Mouse (Mus musculus) left cerebral cortex, adult 8-10 months (tissue): Measurements from ENCODE around the gene Ccdc12. TPM values are rescaled to one million over a fixed set of nuclear protein-coding genes. Genes with fewer than 3 reads are reported as not detected.

ENCODE experiments used
- microRNA-seq, 2 experiments: library from miRNA; unstranded; fragments of <30 nt; microRNA quantifications; one replicate each; pipeline ENCODE4 v1.2.0; 2022
- total RNA-seq, 4 experiments: library from RNA; stranded (reverse); gene quantifications; 2 replicates each; pipeline ENCODE4 v1.2.4; 2022

The Ccdc12 gene
- total RNA-seq, 4 experiments from 2014 or later: 69.7 to 73.5 (median 72.6) TPM

Small RNA genes within 50 kb of the gene (microRNA-seq; reads per million reads assigned to microRNA genes)
- 0 reads per million in 2 experiments for gene Mir8107

Other genes with a start within 250 kb of the Ccdc12 start
- 10 to 100 TPM; 48.3 to 55.0 (median 50.0) TPM for gene Ptpn23, start 248.3 kb upstream of the Ccdc12 start, total RNA-seq
- gene Ngp, start 236.8 kb upstream of the Ccdc12 start, total RNA-seq: under 1 TPM in 2 of 4 experiments, not detected in 2; 0.30 to 0.50 TPM
- 10 to 100 TPM; 23.2 to 28.2 (median 24.7) TPM for gene Klhl18, start 179.8 kb upstream of the Ccdc12 start, total RNA-seq
- 1 to 10 TPM; 4.5 to 6.2 (median 5.2) TPM for gene Kif9, start 179.5 kb upstream of the Ccdc12 start, total RNA-seq
- gene Setd2, start 123.9 kb upstream of the Ccdc12 start, total RNA-seq: 10 to 100 TPM; 58.6 to 74.9 (median 63.6) TPM
- 1 to 10 TPM; 1.4 to 2.9 (median 2.6) TPM for gene Nradd, start 32.1 kb upstream of the Ccdc12 start, total RNA-seq
- gene Nbeal2, start 2.3 kb upstream of the Ccdc12 start, total RNA-seq: 10 to 100 TPM; 11.9 to 14.6 (median 12.6) TPM
- gene Myl3, start 85.4 kb downstream of the Ccdc12 start, total RNA-seq: 1 to 10 TPM in 3 of 4 experiments, not detected in 1; 2.4 to 3.2 (median 2.6) TPM
- 1 to 10 TPM; 8.4 to 8.7 (median 8.6) TPM for gene Pth1r, start 90.6 kb downstream of the Ccdc12 start, total RNA-seq
- not detected for gene Prss42, start 141.7 kb downstream of the Ccdc12 start, total RNA-seq
- gene Prss44, start 157.5 kb downstream of the Ccdc12 start, total RNA-seq: not detected
- gene Prss43, start 170.2 kb downstream of the Ccdc12 start, total RNA-seq: under 1 TPM; 0.14 to 0.35 (median 0.25) TPM
- under 1 TPM in 3 of 4 experiments, not detected in 1; 0.30 to 0.91 (median 0.91) TPM for gene Prss45, start 178.1 kb downstream of the Ccdc12 start, total RNA-seq
- gene Prss46, start 188.0 kb downstream of the Ccdc12 start, total RNA-seq: not detected
- 1 to 10 TPM in 3 of 4 experiments, under 1 TPM in 1; 0.95 to 2.3 (median 1.9) TPM for gene Prss50, start 201.5 kb downstream of the Ccdc12 start, total RNA-seq
- 10 to 100 TPM in 2 of 4 experiments, 1 to 10 TPM in 2; 8.4 to 13.0 (median 10.4) TPM for gene Als2cl, start 223.4 kb downstream of the Ccdc12 start, total RNA-seq
- gene Tmie, start 223.6 kb downstream of the Ccdc12 start, total RNA-seq: 1 to 10 TPM; 3.1 to 6.1 (median 4.1) TPM